Comparison of ENCODE assay signal across 9 mouse cellular contexts in the genomic region with DNA sequence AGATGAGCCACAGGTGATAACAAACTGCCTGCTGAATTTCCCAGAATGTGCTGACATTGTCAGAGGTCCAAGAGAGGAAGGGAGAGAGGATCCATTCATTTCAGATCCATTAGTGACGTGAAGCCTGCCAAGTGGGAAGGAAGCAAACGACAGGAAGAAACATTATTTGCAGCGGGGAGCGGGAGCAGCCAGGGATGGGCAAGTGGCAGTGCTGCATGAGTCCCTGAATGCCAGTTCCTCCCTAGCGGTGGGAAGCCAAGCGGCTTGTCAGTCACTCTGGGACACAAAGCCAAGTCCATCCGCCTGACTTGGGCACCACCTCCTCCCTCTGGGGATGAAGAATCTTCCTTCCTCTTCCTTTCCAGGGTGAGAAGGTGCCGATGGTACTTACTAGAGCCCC.
DNase-seq lines count a peak whose midpoint lies in the region; ATAC-seq and TF ChIP-seq lines count a peak whose summit lies in the region.
"Had no signal": no experiment of that assay in that cellular context is flagged by ENCODE, and none has a peak within 500 bp of the region (broad histone marks: within the 10 kb centered on the region; RNA-seq: fewer than 3 reads in every experiment).

No protein-coding gene starts in this region.

- no peak overlapping the region for H3K4me3 ChIP-seq in heart, embryonic 12.5 days
- H3K4me3 ChIP-seq in kidney, adult 2 months (ENCODE audit: insufficient read depth, low read depth, low read length) = no peak overlapping the region

- no peak overlapping the region for H3K4me2 ChIP-seq in heart, embryonic 12.5 days

- H3K27me3 ChIP-seq in heart, embryonic 12.5 days (replicated peaks) = no peaks in the 10 kb centered on the region
- 0 out of 2 replicates have a peak, but pooled peaks cover 1% of the 10 kb centered on the region for H3K27me3 ChIP-seq in kidney, adult 2 months (replicated peaks; ENCODE audit: control insufficient read depth, insufficient read depth, low read length)

- no peak for TF ChIP-seq POLR2A in kidney, adult 2 months (IDR thresholded peaks at IDR 0.05; ENCODE audit: low read depth, low read length)

- peaks cover 15% of the 10 kb centered on the region for H3K4me1 ChIP-seq in heart, embryonic 12.5 days (replicated peaks)
- no peaks in the 10 kb centered on the region for H3K4me1 ChIP-seq in kidney, adult 2 months (ENCODE audit: control insufficient read depth, insufficient read depth, low read length)

- 40% methylated on average over 8 of the region's 8 CpGs for WGBS in heart, embryonic 12.5 days
- 35% methylated on average over 8 of the region's 8 CpGs for WGBS in kidney, adult 2 months

- DNase-seq in heart, adult 9 months (ENCODE audit: low spot score in 2 of 2) = peak; percentile 19 to 31
- peak; percentile 77 to 80 for DNase-seq in cerebellum, postnatal 25 days
- DNase-seq in kidney, adult 2 months = peak; percentile 30
- peak; percentile 59 for DNase-seq in lung, postnatal 25 days (ENCODE audit: low spot score)
- no peak for DNase-seq in spleen, postnatal 14 days (ENCODE audit: low spot score in 2 of 2)
- DNase-seq in adrenal gland, postnatal 36 days = no peak
- no peak for DNase-seq in adrenal gland, adult (ENCODE audit: inconsistent age in 2 of 2, low spot score in 1 of 2)
- DNase-seq: thymus, postnatal 25 days had no signal

- H3K9ac ChIP-seq in heart, embryonic 12.5 days = no peak overlapping the region

- no peaks in the 10 kb centered on the region for H3K36me3 ChIP-seq in heart, embryonic 12.5 days
- no peaks in the 10 kb centered on the region for H3K36me3 ChIP-seq in kidney, adult 2 months (ENCODE audit: control insufficient read depth, insufficient read depth, low read length)

- TF ChIP-seq CTCF in kidney, adult 2 months (conservative IDR thresholded peaks at IDR 0.05; ENCODE audit: insufficient read depth, insufficient read length, low read depth, low read length) = no peak

- no peak for ATAC-seq in heart, embryonic 12.5 days (ENCODE audit: insufficient number of reproducible peaks, low FRiP score)

- no peak overlapping the region for H3K27ac ChIP-seq in heart, embryonic 12.5 days (ENCODE audit: poor library complexity, severe bottlenecking)
- H3K27ac ChIP-seq in kidney, adult 2 months (ENCODE audit: insufficient read depth, low read depth, low read length) = no peak overlapping the region

- no peaks in the 10 kb centered on the region for H3K9me3 ChIP-seq in heart, embryonic 12.5 days (replicated peaks)

Comparison
In these comparisons a context has a peak if more than half of its experiments do, and no peak if none do; other contexts are left out.
1. DNase-seq: peak in heart, adult 9 months (2 of 2), cerebellum, postnatal 25 days (2 of 2), kidney, adult 2 months (single experiment) and lung, postnatal 25 days (single experiment); none in spleen, postnatal 14 days (0 of 2), adrenal gland, postnatal 36 days (0 of 2) and adrenal gland, adult (0 of 2).